In genomic region chr9:88439238-88439600, GRCm38 (mm10) we compare ENCODE assay signal across 8 mouse cellular contexts. TPM values are rescaled to one million over a fixed set of nuclear protein-coding genes. Genes with fewer than 3 reads are reported as not detected.
DNase-seq lines count a peak whose midpoint lies in the region; ATAC-seq and TF ChIP-seq lines count a peak whose summit lies in the region.

No protein-coding gene starts in this region.

- TF ChIP-seq EP300 in stomach, postnatal 0 days (optimal IDR thresholded peaks at IDR 0.05) = no peak

- no peaks in the 10 kb centered on the region for H3K9me3 ChIP-seq in liver, embryonic 11.5 days (ENCODE audit: control insufficient read depth, low read length)
- no peaks in the 10 kb centered on the region for H3K9me3 ChIP-seq in stomach, postnatal 0 days (ENCODE audit: control insufficient read depth, low read length)

- no peaks in the 10 kb centered on the region for H3K27me3 ChIP-seq in thymus, adult 2 months (ENCODE audit: control insufficient read depth, insufficient read depth, low read length)
- H3K27me3 ChIP-seq in liver, embryonic 11.5 days (replicated peaks; ENCODE audit: control insufficient read depth, insufficient read depth, low read length) = no peaks in the 10 kb centered on the region
- no peaks in the 10 kb centered on the region for H3K27me3 ChIP-seq in stomach, postnatal 0 days (ENCODE audit: control insufficient read depth, insufficient read depth, low read length)

- peak; percentile 63 for ATAC-seq in frontal cortex, adult (ENCODE audit: low TSS enrichment)
- peak; percentile 44; the same call in 1 of the 2 replicates for ATAC-seq in liver, embryonic 11.5 days (replicated peaks; ENCODE audit: low FRiP score)
- ATAC-seq in stomach, postnatal 0 days (ENCODE audit: low FRiP score, low TSS enrichment) = peak; percentile 68; the same call in 1 of the 2 replicates

- H3K36me3 ChIP-seq in thymus, adult 2 months (ENCODE audit: control insufficient read depth, insufficient read depth, low read length) = no peaks in the 10 kb centered on the region
- no peaks in the 10 kb centered on the region for H3K36me3 ChIP-seq in liver, embryonic 11.5 days (ENCODE audit: control insufficient read depth, insufficient read depth, low read length)
- no peaks in the 10 kb centered on the region for H3K36me3 ChIP-seq in stomach, postnatal 0 days (ENCODE audit: control insufficient read depth, insufficient read depth, low read length)

- H3K4me2 ChIP-seq in liver, embryonic 11.5 days = peak overlapping the region; percentile 87
- H3K4me2 ChIP-seq in stomach, postnatal 0 days (replicated peaks; ENCODE audit: low read depth) = peak overlapping the region; percentile 92

- TF ChIP-seq POLR2A in thymus, adult 2 months (IDR thresholded peaks at IDR 0.05; ENCODE audit: control insufficient read depth, extremely low read depth, insufficient read depth, low read length, poor library complexity) = no peak

- no peak for DNase-seq in frontal cortex, postnatal 36 days (ENCODE audit: low spot score in 2 of 2)
- no peak for DNase-seq in thymus, adult 2 months
- DNase-seq in thymus, postnatal 10 days (ENCODE audit: low spot score in 2 of 2) = no peak
- no peak for DNase-seq in liver, embryonic 11.5 days (ENCODE audit: low spot score)
- no peak for DNase-seq in stomach, postnatal 0 days (ENCODE audit: low spot score)
- DNase-seq in cerebellum, postnatal 25 days = no peak
- no peak for DNase-seq in layer of hippocampus, adult 11-12 months (ENCODE audit: low spot score)

- H3K9ac ChIP-seq in liver, embryonic 11.5 days (ENCODE audit: low read depth, low read length) = peak overlapping the region; percentile 85
- H3K9ac ChIP-seq in stomach, postnatal 0 days (ENCODE audit: low read length) = peak overlapping the region; percentile 82

- H3K27ac ChIP-seq in thymus, adult 2 months (ENCODE audit: control insufficient read depth, insufficient read depth, low read length) = no peak overlapping the region
- H3K27ac ChIP-seq in liver, embryonic 11.5 days (ENCODE audit: low read depth, low read length) = peak overlapping the region; percentile 94
- H3K27ac ChIP-seq in stomach, postnatal 0 days (replicated peaks) = peak overlapping the region; percentile 95

- TF ChIP-seq CTCF in thymus, adult 2 months (IDR thresholded peaks at IDR 0.05; ENCODE audit: borderline replicate concordance, control insufficient read depth, extremely low read depth, insufficient read depth, low read length, poor library complexity) = no peak
- no peak for TF ChIP-seq CTCF in stomach, postnatal 0 days (IDR thresholded peaks at IDR 0.05; ENCODE audit: low read depth)

- under 1% methylated on average over 17 of the region's 17 CpGs for WGBS in thymus, adult 2 months
- under 1% methylated on average over 17 of the region's 17 CpGs for WGBS in liver, embryonic 11.5 days
- WGBS in stomach, postnatal 0 days = 0% methylated on average over 17 of the region's 17 CpGs

- H3K4me1 ChIP-seq in thymus, adult 2 months (replicated peaks; ENCODE audit: control insufficient read depth, insufficient read depth, low read length) = peaks cover 3% of the 10 kb centered on the region; the same call in 1 of the 2 replicates
- H3K4me1 ChIP-seq in liver, embryonic 11.5 days (replicated peaks; ENCODE audit: control insufficient read depth, insufficient read depth, low read length) = peaks cover 11% of the 10 kb centered on the region
- H3K4me1 ChIP-seq in stomach, postnatal 0 days (replicated peaks; ENCODE audit: control insufficient read depth, insufficient read depth) = no peaks in the 10 kb centered on the region

- H3K4me3 ChIP-seq in thymus, adult 2 months (ENCODE audit: control insufficient read depth, insufficient read depth, low read length) = peak overlapping the region; percentile 92
- H3K4me3 ChIP-seq in liver, embryonic 11.5 days (ENCODE audit: low read depth, low read length) = peak overlapping the region; percentile 85
- peak overlapping the region; percentile 93 for H3K4me3 ChIP-seq in stomach, postnatal 0 days (ENCODE audit: low read depth, low read length)

RNA-seq across cellular contexts. Expression of gene Snx14, which starts 0.5 kb away (rescaled TPM):
- 10.3 and 10.6 TPM in 2 replicates for polyA plus RNA-seq in thymus, adult 2 months (2012; rRNA removed)
- 19.6 and 23.9 TPM in 2 replicates for polyA plus RNA-seq in liver, embryonic 11.5 days (2014; fragmentation: Nextera tagmentation; extraction: Ambion mirVana)
- 18.2 and 19.8 TPM in 2 replicates for polyA plus RNA-seq in stomach, postnatal 0 days (2015; fragmentation: Nextera tagmentation; extraction: Ambion mirVana)

RNA-seq across cellular contexts. Expression of gene Gm20537, which starts 17.2 kb away (rescaled TPM):
- polyA plus RNA-seq in thymus, adult 2 months (2012; rRNA removed) = 1.1 and 1.3 TPM in 2 replicates
- not detected in 2 replicates for polyA plus RNA-seq in liver, embryonic 11.5 days (2014; fragmentation: Nextera tagmentation; extraction: Ambion mirVana)
- not detected in 2 replicates for polyA plus RNA-seq in stomach, postnatal 0 days (2015; fragmentation: Nextera tagmentation; extraction: Ambion mirVana)

RNA-seq across cellular contexts. Expression of gene Syncrip, which starts 43.2 kb away (rescaled TPM):
- polyA plus RNA-seq in thymus, adult 2 months (2012; rRNA removed) = 12.4 and 15.9 TPM in 2 replicates
- polyA plus RNA-seq in liver, embryonic 11.5 days (2014; fragmentation: Nextera tagmentation; extraction: Ambion mirVana) = 116 and 124 TPM in 2 replicates
- 38.8 and 51.7 TPM in 2 replicates for polyA plus RNA-seq in stomach, postnatal 0 days (2015; fragmentation: Nextera tagmentation; extraction: Ambion mirVana)
